9 mouse cellular contexts compared by ENCODE assay signal in genomic region chr9:118610060-118610459, GRCm38 (mm10). TPM values are rescaled to one million over a fixed set of nuclear protein-coding genes. Genes with fewer than 3 reads are reported as not detected.
DNase-seq lines count a peak whose midpoint lies in the region; ATAC-seq lines count a peak whose summit lies in the region.
"Had no signal": no experiment of that assay in that cellular context is flagged by ENCODE, and none has a peak within 500 bp of the region (broad histone marks: within the 10 kb centered on the region; RNA-seq: fewer than 3 reads in every experiment).

No protein-coding gene starts in this region.

- H3K4me2 ChIP-seq in embryonic facial prominence, embryonic 13.5 days: peak overlapping the region; percentile 38; the same call in 1 of the 2 replicates

- no peak overlapping the region for H3K4me3 ChIP-seq in embryonic facial prominence, embryonic 13.5 days

- H3K36me3 ChIP-seq in embryonic facial prominence, embryonic 13.5 days: no peaks in the 10 kb centered on the region

- H3K9ac ChIP-seq in embryonic facial prominence, embryonic 13.5 days: no peak overlapping the region

- peaks cover 8% of the 10 kb centered on the region; the same call in 1 of the 2 replicates for H3K27me3 ChIP-seq in embryonic facial prominence, embryonic 13.5 days

- peaks cover 58% of the 10 kb centered on the region for H3K4me1 ChIP-seq in embryonic facial prominence, embryonic 13.5 days

- H3K9me3 ChIP-seq in embryonic facial prominence, embryonic 13.5 days: no peaks in the 10 kb centered on the region

- peak; percentile 23 to 52 for DNase-seq in frontal cortex, postnatal 36 days (ENCODE audit: low spot score in 2 of 2)
- DNase-seq in frontal cortex, postnatal 10 days (ENCODE audit: low spot score in 2 of 2): no peak
- DNase-seq in 3T3-L1 (ENCODE audit: low read depth, low spot score): peak; percentile 8
- DNase-seq in layer of hippocampus, postnatal 10 days (ENCODE audit: low spot score in 2 of 2): peak; percentile 52 to 59
- DNase-seq in testis, postnatal 14 days (ENCODE audit: low spot score): peak; percentile 16
- no peak for DNase-seq in T-cell, adult 2 months (ENCODE audit: low spot score)
- DNase-seq in cerebellum, adult 18-20 months: no peak

- 50% methylated on average over 10 of the region's 10 CpGs for WGBS in embryonic facial prominence, embryonic 13.5 days

- no peak overlapping the region for H3K27ac ChIP-seq in embryonic facial prominence, embryonic 13.5 days

- ATAC-seq in embryonic facial prominence, embryonic 13.5 days (ENCODE audit: insufficient number of reproducible peaks, insufficient read depth, low FRiP score, low TSS enrichment, low read depth): no peak
- ATAC-seq: Patski had no signal

RNA-seq across cellular contexts. Expression of gene Itga9, which starts 3.6 kb away (rescaled TPM):
- 7.4 and 12.0 TPM in 2 replicates for polyA plus RNA-seq in embryonic facial prominence, embryonic 13.5 days (2015; fragmentation: Nextera tagmentation; extraction: Ambion mirVana)
- total RNA-seq in layer of hippocampus, postnatal 10 days (2021): 1 to 10 TPM; 4.5 to 6.8 TPM

Comparison
In these comparisons a context has a peak if more than half of its experiments do, and no peak if none do; other contexts are left out.
1. DNase-seq: peak in frontal cortex, postnatal 36 days (2 of 2), 3T3-L1 (single experiment), layer of hippocampus, postnatal 10 days (2 of 2) and testis, postnatal 14 days (single experiment); none in frontal cortex, postnatal 10 days (0 of 2), T-cell, adult 2 months (single experiment) and cerebellum, adult 18-20 months (0 of 2).